Mouse (Mus musculus): ENCODE measurements around the gene Olfr923.
A peak's percentile ranks its signal among the peaks of the same experiment; 100 is the strongest.
"Not testable (repeated sequence)": the region's sequence is repeated elsewhere in the genome, so short reads cannot be mapped to it uniquely, and the experiment has no call there.

The Olfr923 gene

GRCm38 (mm10) chr9:38826245-38826644, at the start of gene Olfr923:
Gene Olfr923 (plus strand): TSS chr9:38826545.
- DNase-seq, result no peak

DNA sequence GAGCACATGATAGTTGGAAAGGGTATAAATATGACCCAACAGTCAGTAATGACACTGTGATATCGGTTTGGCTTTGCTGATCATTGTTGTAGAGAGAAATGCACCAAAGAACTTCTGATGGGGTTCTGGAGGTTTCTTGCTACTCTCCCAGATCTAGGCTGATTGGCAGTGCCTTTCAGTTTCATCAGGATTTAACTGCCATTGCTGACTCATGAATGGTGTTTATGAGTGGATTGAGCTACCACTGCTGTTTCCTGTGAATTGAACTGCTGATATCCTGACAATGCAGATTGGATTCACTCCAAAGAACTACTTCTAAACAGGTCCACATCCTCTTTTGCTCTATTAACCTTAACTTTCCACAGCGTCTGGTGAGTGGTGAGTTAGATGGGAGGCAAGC, 33.7 kb upstream of the Olfr923 start:
- DNase-seq, result no peak

DNA sequence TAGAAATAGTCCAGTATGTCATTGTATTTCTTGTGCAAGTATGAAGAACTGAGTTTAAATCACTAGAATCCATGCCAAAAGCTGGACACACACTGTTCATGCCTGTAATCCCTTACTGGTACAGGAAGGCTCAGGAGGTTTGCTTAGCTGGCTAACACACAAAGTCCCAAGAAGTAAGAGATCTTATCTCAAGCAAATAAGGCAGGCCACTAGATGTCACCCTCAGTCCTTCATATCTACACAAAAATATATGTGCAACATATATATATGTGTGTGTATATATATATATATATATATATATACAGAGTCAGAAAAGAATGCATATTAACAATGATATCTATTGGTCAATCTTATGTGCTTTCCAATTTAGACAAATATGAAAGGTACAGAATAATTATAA, 20.6 kb upstream of the Olfr923 start:
- DNase-seq, result peak; percentile 4

DNA sequence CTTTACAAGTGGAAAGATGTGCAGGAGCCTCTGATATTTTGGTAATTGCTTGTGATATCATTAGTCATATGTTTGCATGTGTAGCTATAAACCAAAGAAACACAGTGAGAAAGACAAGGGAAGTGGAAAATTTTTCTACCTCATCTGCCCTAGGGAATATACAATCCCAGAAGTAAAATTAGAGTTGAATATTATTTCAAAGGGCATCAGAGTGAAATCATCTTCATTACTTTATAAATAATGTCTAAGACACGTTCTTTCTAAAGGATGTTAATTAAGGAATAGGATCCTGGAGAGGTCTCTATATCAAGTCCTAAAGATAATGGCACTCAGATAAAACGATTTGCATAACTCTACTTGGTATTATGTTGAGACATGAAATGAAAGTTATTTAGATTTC, 12.0 kb upstream of the Olfr923 start, which contains the start of gene Olfr922:
Olfr922 (plus strand) TSS at position 301 of the 400 bp plus-strand sequence.
- DNase-seq, result no peak

DNA sequence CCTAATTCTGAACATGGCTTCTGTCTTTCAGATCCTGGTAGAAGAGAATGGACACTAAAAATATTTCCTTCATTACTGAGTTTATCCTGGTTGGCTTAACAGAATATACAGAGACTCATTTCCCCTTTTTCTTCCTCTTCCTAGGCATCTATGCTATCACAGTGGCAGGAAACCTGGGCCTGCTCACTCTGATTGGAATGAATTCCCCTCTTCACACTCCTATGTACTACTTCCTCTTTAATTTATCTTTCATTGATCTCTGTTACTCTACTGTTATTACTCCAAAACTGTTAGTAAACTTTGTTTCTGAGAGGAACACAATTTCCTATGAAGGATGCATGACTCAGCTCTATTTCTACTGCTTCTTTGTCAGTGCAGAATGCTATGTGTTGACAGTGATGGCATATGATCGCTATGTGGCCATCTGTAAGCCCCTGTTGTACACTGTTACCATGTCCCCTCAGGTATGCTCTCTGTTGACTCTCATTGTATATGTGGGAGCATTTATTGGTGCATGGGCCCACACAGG, 10.8 kb upstream of the Olfr923 start:
- DNase-seq, result no peak

GRCm38 (mm10) chr9:38833027-38833426, 6.7 kb downstream of the Olfr923 start:
- DNase-seq, result no peak

DNA sequence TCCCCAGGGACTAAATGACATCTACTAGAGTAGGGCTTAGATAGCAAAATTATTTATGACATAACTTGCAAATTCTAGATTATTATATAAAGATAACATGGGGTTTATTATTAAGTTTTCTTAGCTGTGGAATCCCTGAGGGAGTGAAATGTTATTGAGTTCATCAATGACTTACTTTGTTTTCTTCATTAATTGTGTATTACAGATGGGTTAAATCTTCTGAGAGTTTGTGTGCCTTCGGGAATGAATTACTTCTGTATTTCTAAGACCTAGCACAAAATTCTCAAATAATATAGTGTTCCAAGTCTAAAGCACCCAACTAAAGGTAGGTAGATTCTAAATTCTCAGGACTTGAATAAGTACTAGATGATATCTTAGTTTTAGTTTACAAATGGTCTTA, 17.8 kb downstream of the Olfr923 start, which contains the start of gene Olfr924:
Olfr924 (plus strand) TSS at position 301 of the 400 bp plus-strand sequence.
- no peak for DNase-seq

- no peak for DNase-seq
Observed at GRCm38 (mm10) chr9:38854760-38855159, 28.4 kb downstream of the Olfr923 start, which contains the start of gene Olfr26. Gene Olfr26 (plus strand): TSS chr9:38855060.

GRCm38 (mm10) chr9:38874880-38875279, 48.5 kb downstream of the Olfr923 start:
- DNase-seq, result not testable (repeated sequence)

DNA sequence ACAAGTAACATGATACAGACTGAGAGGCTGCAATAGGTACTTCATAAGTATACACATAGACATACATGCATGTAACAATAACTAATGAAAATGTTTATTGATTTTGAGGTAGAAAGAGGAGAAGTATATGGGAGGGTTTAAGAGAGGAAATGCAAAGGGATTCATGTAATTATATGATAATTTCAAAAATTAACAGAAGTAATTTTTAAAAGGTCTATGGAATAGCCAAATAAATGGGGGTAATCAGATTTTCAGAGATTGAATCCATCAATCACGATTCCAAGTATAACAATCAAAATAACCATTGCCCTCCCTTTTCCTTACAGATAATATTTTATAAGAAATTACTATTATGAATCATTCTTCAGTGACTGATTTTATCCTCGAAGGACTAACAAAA, 50.5 kb downstream of the Olfr923 start, which contains the start of gene Olfr926:
Olfr926 (plus strand) TSS at position 301 of the 400 bp plus-strand sequence.
- DNase-seq, result no peak

Data from retina, postnatal 1 day (tissue).